Mouse (Mus musculus): ENCODE measurements around the gene Gsto2. TPM values are rescaled to one million over a fixed set of nuclear protein-coding genes. Genes with fewer than 3 reads are reported as not detected.
"Not testable (repeated sequence)": the region's sequence is repeated elsewhere in the genome, so short reads cannot be mapped to it uniquely, and the experiment has no call there.

The Gsto2 gene
- polyA plus RNA-seq, 1 experiment from 2014 or later = 0.39 TPM

- Histone ChIP-seq H3K9ac (replicated peaks) (0 out of 2 replicates have a peak overlapping the region, but pooled peaks have one; percentile 16), H3K27me3 (ENCODE audit: insufficient read depth, low read length) (peaks cover 13% of the 10 kb centered on the region), H3K36me3 (replicated peaks; ENCODE audit: insufficient read depth, low read length) (no peaks in the 10 kb centered on the region), H3K27ac (ENCODE audit: low read depth) (no peak overlapping the region), H3K4me2 (ENCODE audit: low read depth, low read length) (peak overlapping the region; percentile 69), H3K4me3 (ENCODE audit: low read depth, low read length) (peak overlapping the region; percentile 41), H3K4me1 (ENCODE audit: insufficient read depth) (peaks cover 2% of the 10 kb centered on the region; the same call in 1 of the 2 replicates), H3K9me3 (ENCODE audit: low read length) (no peaks in the 10 kb centered on the region)
- WGBS (ENCODE audit: insufficient replicate concordance) = 1% methylated on average over 6 of the region's 6 CpGs
- no peak for TF ChIP-seq EP300 (IDR thresholded peaks at IDR 0.05; ENCODE audit: low read depth)
- no peak for TF ChIP-seq CTCF (IDR thresholded peaks at IDR 0.05; ENCODE audit: low read depth)
- DNase-seq (no peak), ATAC-seq (no peak)
These were observed 27.8 kb upstream of the Gsto2 start for GRCm38 (mm10) chr19:47837527-47837901.

- WGBS (ENCODE audit: insufficient replicate concordance) = 51% methylated on average over 13 of the region's 15 CpGs
- not testable (repeated sequence) for H3K4me2 ChIP-seq (ENCODE audit: low read depth, low read length); H3K27ac ChIP-seq (ENCODE audit: low read depth); H3K9me3 ChIP-seq (ENCODE audit: low read length); H3K9ac ChIP-seq (replicated peaks); H3K4me1 ChIP-seq (ENCODE audit: insufficient read depth); ATAC-seq; H3K4me3 ChIP-seq (ENCODE audit: low read depth, low read length); DNase-seq; H3K36me3 ChIP-seq (replicated peaks; ENCODE audit: insufficient read depth, low read length)
- H3K27me3 ChIP-seq (ENCODE audit: insufficient read depth, low read length) = peaks cover 13% of the 10 kb centered on the region
These were observed 24.1 kb upstream of the Gsto2 start for GRCm38 (mm10) chr19:47841234-47841633.

- Histone ChIP-seq H3K9me3 (ENCODE audit: low read length) (no peaks in the 10 kb centered on the region), H3K4me3 (ENCODE audit: low read depth, low read length) (no peak overlapping the region), H3K4me1 (ENCODE audit: insufficient read depth) (peaks cover 5% of the 10 kb centered on the region; the same call in 1 of the 2 replicates), H3K9ac (replicated peaks) (no peak overlapping the region), H3K4me2 (ENCODE audit: low read depth, low read length) (no peak overlapping the region), H3K36me3 (replicated peaks; ENCODE audit: insufficient read depth, low read length) (no peaks in the 10 kb centered on the region), H3K27me3 (ENCODE audit: insufficient read depth, low read length) (no peaks in the 10 kb centered on the region), H3K27ac (ENCODE audit: low read depth) (no peak overlapping the region)
- DNase-seq = no peak
- TF ChIP-seq CTCF (IDR thresholded peaks at IDR 0.05; ENCODE audit: low read depth) (no peak), EP300 (IDR thresholded peaks at IDR 0.05; ENCODE audit: low read depth) (no peak)
- ATAC-seq = no peak
- 73% methylated on average over 3 of the region's 3 CpGs for WGBS (ENCODE audit: insufficient replicate concordance)
These were observed 15.6 kb upstream of the Gsto2 start for GRCm38 (mm10) chr19:47849735-47850134.

GRCm38 (mm10) chr19:47852131-47852530, 13.2 kb upstream of the Gsto2 start:
- ATAC-seq; DNase-seq; H3K4me3 ChIP-seq (ENCODE audit: low read depth, low read length); H3K36me3 ChIP-seq (replicated peaks; ENCODE audit: insufficient read depth, low read length); H3K9me3 ChIP-seq (ENCODE audit: low read length); H3K4me2 ChIP-seq (ENCODE audit: low read depth, low read length); H3K9ac ChIP-seq (replicated peaks); H3K27ac ChIP-seq (ENCODE audit: low read depth); H3K27me3 ChIP-seq (ENCODE audit: insufficient read depth, low read length): not testable (repeated sequence)
- WGBS (ENCODE audit: insufficient replicate concordance) = 71% methylated on average over 3 of the region's 3 CpGs
- H3K4me1 ChIP-seq (ENCODE audit: insufficient read depth) = peaks cover 13% of the 10 kb centered on the region

GRCm38 (mm10) chr19:47853053-47853452, 12.3 kb upstream of the Gsto2 start:
- no peaks in the 10 kb centered on the region for H3K9me3 ChIP-seq (ENCODE audit: low read length)
- no peak overlapping the region for H3K4me2 ChIP-seq (ENCODE audit: low read depth, low read length)
- DNase-seq = no peak
- H3K9ac ChIP-seq (replicated peaks) = no peak overlapping the region
- WGBS (ENCODE audit: insufficient replicate concordance) = 77% methylated on average over 3 of the region's 3 CpGs
- H3K27ac ChIP-seq (ENCODE audit: low read depth) = no peak overlapping the region
- H3K36me3 ChIP-seq (replicated peaks; ENCODE audit: insufficient read depth, low read length) = peaks cover 4% of the 10 kb centered on the region; the same call in 1 of the 2 replicates
- TF ChIP-seq EP300 (IDR thresholded peaks at IDR 0.05; ENCODE audit: low read depth) (no peak), CTCF (IDR thresholded peaks at IDR 0.05; ENCODE audit: low read depth) (no peak)
- ATAC-seq = no peak
- H3K27me3 ChIP-seq (ENCODE audit: insufficient read depth, low read length) = no peaks in the 10 kb centered on the region
- H3K4me3 ChIP-seq (ENCODE audit: low read depth, low read length) = no peak overlapping the region
- H3K4me1 ChIP-seq (ENCODE audit: insufficient read depth) = peaks cover 13% of the 10 kb centered on the region

- peaks cover 13% of the 10 kb centered on the region for H3K4me1 ChIP-seq (ENCODE audit: insufficient read depth)
- H3K36me3 ChIP-seq (replicated peaks; ENCODE audit: insufficient read depth, low read length) = peaks cover 13% of the 10 kb centered on the region; the same call in 1 of the 2 replicates
- peak; percentile 59 for ATAC-seq
- H3K27me3 ChIP-seq (ENCODE audit: insufficient read depth, low read length) = no peaks in the 10 kb centered on the region
- H3K9me3 ChIP-seq (ENCODE audit: low read length) = no peaks in the 10 kb centered on the region
- H3K9ac ChIP-seq (replicated peaks) = no peak overlapping the region
- DNase-seq = no peak
- H3K4me2 ChIP-seq (ENCODE audit: low read depth, low read length) = peak overlapping the region; percentile 96
- WGBS (ENCODE audit: insufficient replicate concordance) = 28% methylated on average over 13 of the region's 13 CpGs
- TF ChIP-seq CTCF (IDR thresholded peaks at IDR 0.05; ENCODE audit: low read depth) (no peak), EP300 (IDR thresholded peaks at IDR 0.05; ENCODE audit: low read depth) (no peak)
- peak overlapping the region; percentile 60 for H3K4me3 ChIP-seq (ENCODE audit: low read depth, low read length)
- no peak overlapping the region for H3K27ac ChIP-seq (ENCODE audit: low read depth)
These were observed 11.2 kb upstream of the Gsto2 start for GRCm38 (mm10) chr19:47853951-47854795.

Measured in liver, postnatal 0 days (tissue).